Mouse (Mus musculus) R1 (cell line): ENCODE measurements around the gene Mfap4.
A peak's percentile ranks its signal among the peaks of the same experiment; 100 is the strongest.

Source experiments
- DNase-seq: peaks from one replicate; pipeline ENCODE4 v3.0.0-alpha.2; 2018; ENCODE audit warnings: low read depth, low spot score

Mfap4 gene

GRCm38 (mm10) chr11:61481239-61482090 is 3.8 kb upstream of the Mfap4 start:
- DNase-seq = no peak

GRCm38 (mm10) chr11:61483226-61483845 is 1.9 kb upstream of the Mfap4 start:
- DNase-seq = no peak

GRCm38 (mm10) chr11:61484256-61484612 is 997 bp upstream of the Mfap4 start:
- no peak for DNase-seq

- DNase-seq = no peak
Observed at GRCm38 (mm10) chr11:61485541-61486457, 568 bp downstream of the Mfap4 start.

- no peak for DNase-seq
Observed at GRCm38 (mm10) chr11:61486458-61487219, 1.4 kb downstream of the Mfap4 start.

- DNase-seq = no peak
Observed at GRCm38 (mm10) chr11:61487401-61487800, 2.2 kb downstream of the Mfap4 start.

GRCm38 (mm10) chr11:61487936-61488335 is 2.7 kb downstream of the Mfap4 start:
- no peak for DNase-seq

GRCm38 (mm10) chr11:61489085-61489484 is 3.9 kb downstream of the Mfap4 start:
- DNase-seq = no peak

- no peak for DNase-seq
Observed at GRCm38 (mm10) chr11:61489874-61490273, 4.6 kb downstream of the Mfap4 start.

- DNase-seq = no peak
Observed at GRCm38 (mm10) chr11:61490944-61491520, 5.8 kb downstream of the Mfap4 start.

- DNase-seq = no peak
Observed at GRCm38 (mm10) chr11:61492749-61493401, 7.6 kb downstream of the Mfap4 start.

GRCm38 (mm10) chr11:61493525-61494128 is 8.4 kb downstream of the Mfap4 start:
- no peak for DNase-seq

GRCm38 (mm10) chr11:61494129-61494997 is 9.1 kb downstream of the Mfap4 start, which contains the start of gene Mapk7:
Mapk7 (minus strand) TSS chr11:61494406.
- peak; percentile 99 for DNase-seq

- DNase-seq = no peak
Observed at GRCm38 (mm10) chr11:61495528-61495927, 10.3 kb downstream of the Mfap4 start.

- DNase-seq = no peak
Observed at GRCm38 (mm10) chr11:61497490-61497889, 12.3 kb downstream of the Mfap4 start.

- peak; percentile 76 for DNase-seq
Observed at GRCm38 (mm10) chr11:61498736-61499504, 13.7 kb downstream of the Mfap4 start.

GRCm38 (mm10) chr11:61503933-61504332 is 18.7 kb downstream of the Mfap4 start:
- no peak for DNase-seq

- peak; percentile 98 for DNase-seq
Observed at GRCm38 (mm10) chr11:61504713-61505257, 19.6 kb downstream of the Mfap4 start, which contains the start of gene B9d1. B9d1 (plus strand) TSS chr11:61505144.
